Mouse (Mus musculus) ZHBTc4 (cell line): Measurements from ENCODE around the gene Nup85.

Experiments
- DNase-seq: peaks from one replicate; pipeline ENCODE4 v3.0.0-alpha.2; 2011; ENCODE audit warnings: low read depth, low spot score

Nup85 gene

DNA sequence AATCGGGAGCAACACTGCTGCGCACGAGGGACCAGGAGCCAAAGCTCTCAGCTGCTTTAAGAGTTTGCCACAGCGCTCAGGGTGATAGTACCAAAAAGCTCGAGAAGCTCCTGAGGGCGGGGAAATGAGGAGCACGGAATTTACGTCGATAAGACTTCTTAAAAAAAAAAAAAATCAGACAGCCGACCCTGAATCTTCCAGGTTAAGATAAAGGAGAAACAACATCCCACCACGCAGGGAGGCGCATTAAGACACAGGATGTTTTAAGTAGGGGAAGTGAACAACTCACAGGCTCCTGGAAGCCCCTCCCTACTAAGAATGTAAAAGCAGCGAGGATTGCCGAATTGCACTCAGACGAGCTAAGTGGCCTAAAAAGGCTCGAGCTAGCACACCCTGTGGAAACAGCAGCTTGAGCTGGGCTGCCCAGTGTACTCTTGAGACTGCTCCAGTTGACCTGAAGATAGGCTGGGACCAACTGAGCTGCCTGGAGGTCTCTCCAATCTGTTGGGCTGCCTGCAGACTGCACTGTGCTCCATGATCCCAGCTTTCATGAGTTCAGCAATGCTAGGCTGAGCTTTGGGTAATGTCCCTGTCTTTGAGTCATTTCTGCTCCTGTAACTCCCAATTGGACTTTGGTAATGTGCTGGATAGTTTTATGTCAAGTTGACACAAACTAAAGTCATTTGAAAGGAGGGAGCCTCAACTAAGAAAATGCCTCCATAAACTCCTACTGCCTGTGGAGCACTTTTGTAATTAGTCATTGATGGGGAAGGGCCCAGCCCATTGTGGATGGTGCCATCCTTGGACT is 49.1 kb downstream of the Nup85 start:
- no peak for DNase-seq

- DNase-seq, result peak; percentile 83
Measured at GRCm38 (mm10) chr11:115614346-115615107, 50.3 kb downstream of the Nup85 start.

GRCm38 (mm10) chr11:115615108-115615825 is 51.0 kb downstream of the Nup85 start:
- DNase-seq, result peak; percentile 91

- DNase-seq, result peak; percentile 42
Measured at GRCm38 (mm10) chr11:115615875-115616274, 51.6 kb downstream of the Nup85 start.

GRCm38 (mm10) chr11:115616371-115616770 is 52.1 kb downstream of the Nup85 start:
- DNase-seq, result no peak

DNA sequence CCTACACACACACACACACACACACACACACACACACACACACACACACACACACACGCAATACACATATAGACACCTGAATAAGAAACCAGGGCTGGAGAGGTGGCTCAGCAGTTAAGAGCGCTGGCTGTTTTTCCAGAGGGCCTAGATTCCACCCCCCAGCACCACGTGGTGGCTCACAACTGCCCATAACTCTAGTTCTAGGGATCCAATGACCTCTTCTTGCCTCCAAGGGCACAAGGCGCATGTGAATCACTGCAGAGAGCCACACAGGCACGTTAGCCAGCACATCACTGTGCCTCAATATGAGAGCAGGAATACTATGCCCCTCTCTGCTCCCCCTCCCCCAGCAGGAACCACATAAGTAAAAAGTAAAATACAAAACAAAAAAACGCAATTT is 52.7 kb downstream of the Nup85 start:
- DNase-seq, result peak; percentile 53

DNA sequence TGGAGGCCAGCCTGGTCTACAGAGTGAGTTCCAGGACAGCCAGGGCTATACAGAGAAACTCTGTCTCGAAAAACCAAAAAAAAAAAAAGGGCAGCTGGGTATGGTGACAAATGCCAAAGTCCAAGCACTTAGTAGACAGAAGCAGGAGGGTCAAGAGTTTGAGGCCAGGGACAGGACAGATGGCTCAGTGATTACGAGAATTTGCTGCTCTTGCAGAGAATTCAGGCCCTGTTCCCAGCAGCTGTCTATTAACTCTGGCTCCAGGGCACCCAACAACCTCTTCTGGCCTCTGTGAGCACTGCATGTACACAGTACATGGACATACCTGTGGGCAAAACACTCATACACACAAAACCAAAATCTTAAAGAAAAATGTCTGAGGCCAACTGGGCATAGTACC is 53.8 kb downstream of the Nup85 start:
- no peak for DNase-seq

DNA sequence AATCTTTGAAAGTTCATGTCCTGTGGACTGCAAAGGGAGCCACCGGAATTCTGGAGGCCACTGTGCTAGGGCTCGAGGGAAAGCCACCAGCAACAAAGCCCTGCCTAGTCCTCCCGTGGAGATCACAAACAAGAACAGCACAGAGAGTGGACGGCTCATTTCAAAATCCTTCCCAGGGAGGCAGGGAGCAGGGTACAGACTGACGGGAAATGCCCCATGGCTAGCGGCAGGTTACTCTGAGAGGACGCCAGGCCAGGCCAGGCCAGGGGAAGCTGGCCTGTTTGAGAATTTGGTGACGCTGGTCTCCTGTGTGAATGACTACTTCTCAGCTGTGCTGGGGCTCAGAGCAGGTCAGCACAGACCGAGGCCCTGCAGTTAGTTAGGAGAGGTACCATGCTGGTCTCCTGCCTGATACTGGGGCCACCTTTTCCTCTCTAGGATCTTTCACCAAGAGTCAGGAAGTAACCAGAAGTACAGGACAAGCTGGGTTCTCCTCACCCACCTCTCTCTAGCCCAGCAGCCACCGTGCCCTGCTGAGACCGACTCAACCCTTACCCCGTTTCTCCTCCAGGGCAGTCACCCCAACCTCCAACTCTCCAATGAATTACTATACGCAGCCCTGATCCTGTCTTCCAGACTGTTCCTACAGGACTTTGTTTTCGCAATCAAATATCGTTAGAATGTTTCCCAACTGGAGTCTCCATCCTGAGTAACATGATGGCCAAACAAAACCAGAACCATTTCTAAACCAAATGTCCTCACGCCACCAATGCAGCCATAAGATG is 54.7 kb downstream of the Nup85 start:
- DNase-seq, result no peak

- no peak for DNase-seq
Measured at GRCm38 (mm10) chr11:115619949-115620348, 55.7 kb downstream of the Nup85 start.

- peak; percentile 69 for DNase-seq
Measured at GRCm38 (mm10) chr11:115623487-115624070, 59.3 kb downstream of the Nup85 start.

DNA sequence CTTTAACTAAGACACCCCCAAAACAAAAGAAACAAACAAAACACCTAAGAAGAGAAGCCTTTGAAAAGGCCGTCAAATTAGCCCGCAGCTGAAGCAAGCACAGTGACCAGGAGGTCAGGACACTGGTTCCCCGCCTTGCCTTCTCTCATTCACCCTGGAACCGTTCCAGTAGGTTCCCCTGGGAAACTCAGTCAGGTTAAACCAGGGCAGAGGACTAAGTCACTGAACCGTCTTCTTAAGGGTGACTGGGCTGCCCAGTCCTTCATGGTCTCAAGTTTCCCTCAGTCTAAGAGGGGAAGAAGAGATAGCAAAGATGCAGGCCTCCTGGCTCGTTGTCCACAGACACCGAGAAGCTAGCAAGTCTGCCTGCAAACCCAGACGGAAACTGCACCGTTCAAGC is 61.6 kb downstream of the Nup85 start:
- DNase-seq, result no peak

DNA sequence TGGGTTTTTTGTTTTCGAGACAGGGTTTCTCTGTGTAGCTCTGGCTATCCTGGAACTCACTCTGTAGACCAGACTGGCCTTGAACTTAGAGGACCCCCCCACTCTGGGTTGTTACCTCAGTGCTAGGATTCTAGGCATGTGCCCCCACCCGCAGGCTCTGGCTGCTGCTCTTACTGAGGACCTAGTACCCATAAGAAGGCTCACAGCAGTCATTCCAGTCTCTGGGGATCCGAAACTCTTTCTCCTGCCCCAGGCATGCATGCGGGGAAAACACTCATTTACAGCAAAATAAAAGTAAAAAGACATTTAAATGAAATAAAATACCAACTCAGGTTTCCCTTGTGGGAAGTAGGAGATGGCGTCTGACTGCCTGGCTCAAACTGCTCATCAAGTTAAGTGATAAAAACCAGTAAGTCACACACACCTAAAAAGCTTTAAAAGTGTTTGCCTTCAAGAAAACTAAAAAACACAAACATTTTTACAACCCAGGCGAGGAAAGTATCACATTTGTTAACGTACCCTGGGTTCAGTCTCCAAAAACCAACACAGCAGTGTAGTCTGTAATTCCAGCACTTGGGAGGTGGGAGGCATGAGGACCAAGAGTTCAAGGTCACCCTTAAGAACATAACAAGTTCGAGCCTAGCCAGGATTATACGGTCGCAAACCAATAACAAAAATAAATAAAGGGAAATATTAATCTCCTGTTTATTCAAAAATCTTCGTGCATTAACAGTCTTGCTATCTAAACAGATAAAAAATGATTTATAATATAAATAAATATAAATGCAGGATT is 62.8 kb downstream of the Nup85 start:
- no peak for DNase-seq

GRCm38 (mm10) chr11:115627705-115628464 is 63.7 kb downstream of the Nup85 start, which contains the start of gene Slc25a19:
Gene Slc25a19, minus strand, starts transcription at chr11:115628295.
- DNase-seq, result peak; percentile 100

DNA sequence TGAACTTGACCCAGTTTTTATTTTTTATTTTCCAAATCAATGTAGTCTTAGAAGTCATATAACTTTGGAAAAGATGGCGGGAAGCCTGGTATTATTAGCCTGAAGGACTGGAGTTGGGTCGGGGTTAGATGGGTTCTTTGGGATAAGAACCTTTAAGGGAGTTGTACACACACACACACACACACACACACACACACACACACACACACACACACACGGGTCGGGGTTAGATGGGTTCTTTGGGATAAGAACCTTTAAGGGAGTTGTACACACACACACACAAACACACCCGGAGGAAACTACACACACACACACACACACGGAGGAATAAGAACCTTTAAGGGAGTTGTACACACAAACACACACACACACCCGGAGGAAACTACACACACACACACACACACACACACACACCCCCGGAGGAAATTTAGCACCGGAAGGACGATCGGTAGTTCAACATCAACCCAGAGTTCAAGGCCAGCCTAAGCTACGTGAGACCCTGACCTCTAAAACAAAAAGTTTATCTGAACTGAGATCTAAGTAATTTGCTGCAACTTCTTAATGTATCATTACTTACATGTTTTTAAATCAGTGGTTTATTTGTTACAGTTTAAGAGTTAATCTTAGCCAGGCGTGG is 64.3 kb downstream of the Nup85 start:
- peak; percentile 43 for DNase-seq

GRCm38 (mm10) chr11:115629734-115630531 is 65.7 kb downstream of the Nup85 start:
- DNase-seq, result no peak

GRCm38 (mm10) chr11:115630532-115631504 is 66.6 kb downstream of the Nup85 start:
- peak; percentile 84 for DNase-seq

DNA sequence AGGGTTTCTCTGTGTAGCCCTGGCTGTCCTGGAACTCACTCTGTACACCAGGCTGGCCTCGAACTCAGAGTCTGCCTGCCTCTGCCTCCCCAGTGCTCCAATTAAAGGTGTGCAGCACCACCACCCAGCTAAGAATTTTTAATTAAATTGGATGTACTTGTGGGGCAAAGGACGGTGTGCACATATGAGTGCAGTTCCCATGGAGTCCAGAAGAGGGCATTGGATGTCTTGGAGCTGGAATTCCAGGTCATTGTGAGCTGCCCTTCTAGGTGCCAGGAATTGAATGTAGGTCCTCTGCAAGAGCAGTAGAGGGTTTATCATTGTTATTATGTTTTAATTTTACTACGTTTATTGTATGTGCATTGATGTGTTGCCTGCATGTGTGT is 67.3 kb downstream of the Nup85 start:
- DNase-seq, result peak; percentile 91
